Mouse (Mus musculus) kidney, embryonic 15.5 days (tissue): ENCODE measurements around the gene Zfp784. TPM values are rescaled to one million over a fixed set of nuclear protein-coding genes. Genes with fewer than 3 reads are reported as not detected.
"Not testable (repeated sequence)": the region's sequence is repeated elsewhere in the genome, so short reads cannot be mapped to it uniquely, and the experiment has no call there.

Experiments
- ATAC-seq: fragments of 200-750 bp; cut with Nextera tagmentation; replicated peaks from 2 replicates; pipeline ENCODE4 v1.8.0; 2017; ENCODE audit warnings: moderate TSS enrichment; ENCODE audit not compliant: low FRiP score
- H3K27ac ChIP-seq: fragments of 300-500 bp; sonication (generic); 2 replicates; pipeline ENCODE4 v1.5.1; 2015; ENCODE audit warnings: mild to moderate bottlenecking, inconsistent platforms
- H3K27me3 ChIP-seq: fragments of 300-500 bp; sonication (generic); 2 replicates; pipeline ENCODE4 v1.6.1; 2015; ENCODE audit warnings: inconsistent platforms
- H3K36me3 ChIP-seq: fragments of 300-500 bp; sonication (generic); 2 replicates; pipeline ENCODE4 v1.6.1; 2015; ENCODE audit warnings: inconsistent platforms
- H3K4me1 ChIP-seq: fragments of 300-500 bp; sonication (generic); 2 replicates; pipeline ENCODE4 v1.6.1; 2015; ENCODE audit warnings: inconsistent platforms
- H3K4me2 ChIP-seq: fragments of 300-500 bp; sonication (generic); 2 replicates; pipeline ENCODE4 v1.6.1; 2015; ENCODE audit warnings: moderate library complexity, mild to moderate bottlenecking, inconsistent platforms
- H3K4me3 ChIP-seq: fragments of 300-500 bp; sonication (generic); replicated peaks from 2 replicates; pipeline ENCODE4 v1.5.1; 2015; ENCODE audit warnings: mild to moderate bottlenecking, inconsistent platforms
- H3K9ac ChIP-seq: fragments of 300-500 bp; sonication (generic); 2 replicates; pipeline ENCODE4 v1.6.1; 2015; ENCODE audit warnings: mild to moderate bottlenecking, inconsistent platforms
- H3K9me3 ChIP-seq: fragments of 300-500 bp; sonication (generic); replicated peaks from 2 replicates; pipeline ENCODE4 v1.6.1; 2016; ENCODE audit warnings: inconsistent platforms
- WGBS: fragments of 180-500 bp; shearing (Covaris S2); methylation state at CpG from one replicate; pipeline ENCODE4 v1.1.7; 2015; ENCODE audit warnings: mixed read lengths; 5-methylcytosine and 5-hydroxymethylcytosine counted together
- polyA plus RNA-seq: library from polyadenylated mRNA; unstranded; fragments of >200 nt; fragmentation: Nextera tagmentation; extraction: Ambion mirVana; gene quantifications from 2 replicates; pipeline ENCODE4 v1.2.1, GENCODE M21; 2015

The Zfp784 gene
- polyA plus RNA-seq, 1 experiment from 2014 or later: 6.4 TPM

- Histone ChIP-seq H3K27me3 (no peaks in the 10 kb centered on the region), H3K9ac (no peak overlapping the region), H3K4me1 (peaks cover 11% of the 10 kb centered on the region; the same call in 1 of the 2 replicates), H3K4me3 (no peak overlapping the region), H3K36me3 (peaks cover 57% of the 10 kb centered on the region), H3K9me3 (peaks cover 11% of the 10 kb centered on the region), H3K4me2 (no peak overlapping the region), H3K27ac (no peak overlapping the region)
- 90% methylated on average over 9 of the region's 9 CpGs for WGBS
- ATAC-seq: no peak
Observed at GRCm38 (mm10) chr7:5036136-5036535, 2.1 kb downstream of the Zfp784 start.

GRCm38 (mm10) chr7:5035628-5036027, 2.6 kb downstream of the Zfp784 start:
- H3K36me3 ChIP-seq: peaks cover 61% of the 10 kb centered on the region
- peaks cover 11% of the 10 kb centered on the region; the same call in 1 of the 2 replicates for H3K4me1 ChIP-seq
- no peak overlapping the region for H3K4me2 ChIP-seq
- no peak for ATAC-seq
- 95% methylated on average over 17 of the region's 17 CpGs for WGBS
- no peak overlapping the region for H3K9ac ChIP-seq
- no peak overlapping the region for H3K4me3 ChIP-seq
- no peaks in the 10 kb centered on the region for H3K27me3 ChIP-seq
- no peak overlapping the region for H3K27ac ChIP-seq
- peaks cover 16% of the 10 kb centered on the region for H3K9me3 ChIP-seq

GRCm38 (mm10) chr7:5033818-5034217, 4.4 kb downstream of the Zfp784 start, which contains the start of gene 4632433K11Rik:
Gene 4632433K11Rik, plus strand, starts transcription at chr7:5034118.
- peaks cover 77% of the 10 kb centered on the region for H3K36me3 ChIP-seq

GRCm38 (mm10) chr7:5031496-5031895, 6.8 kb downstream of the Zfp784 start:
- H3K27me3 ChIP-seq: no peaks in the 10 kb centered on the region
- 82% methylated on average over 46 of the region's 46 CpGs for WGBS
- H3K9me3 ChIP-seq: peaks cover 38% of the 10 kb centered on the region
- H3K9ac ChIP-seq: no peak overlapping the region
- 0 out of 2 replicates have a peak, but pooled peaks have one; percentile 10 for ATAC-seq
- H3K36me3 ChIP-seq: peaks cover 98% of the 10 kb centered on the region
- H3K4me1 ChIP-seq: no peaks in the 10 kb centered on the region
- no peak overlapping the region for H3K4me2 ChIP-seq
- no peak overlapping the region for H3K4me3 ChIP-seq
- no peak overlapping the region for H3K27ac ChIP-seq

More at GRCm38 (mm10) chr7:5033818-5034217, 4.4 kb downstream of the Zfp784 start, which contains the start of gene 4632433K11Rik:
- H3K4me2 ChIP-seq: no peak within 1 kb of the TSS
- H3K4me3 ChIP-seq: no peak within 1 kb of the TSS
- ATAC-seq: no peak
- H3K4me1 ChIP-seq: peaks cover 3% of the 10 kb centered on the region; the same call in 1 of the 2 replicates
- 88% methylated on average over 3 of the region's 3 CpGs for WGBS
- no peak within 1 kb of the TSS for H3K9ac ChIP-seq
- H3K27me3 ChIP-seq: no peaks in the 10 kb centered on the region
- no peak within 1 kb of the TSS for H3K27ac ChIP-seq
- H3K9me3 ChIP-seq: peaks cover 34% of the 10 kb centered on the region

- Histone ChIP-seq H3K9me3 (peaks cover 38% of the 10 kb centered on the region), H3K4me1 (no peaks in the 10 kb centered on the region), H3K27ac (no peak overlapping the region), H3K36me3 (peaks cover 98% of the 10 kb centered on the region), H3K4me3 (no peak overlapping the region), H3K4me2 (no peak overlapping the region), H3K27me3 (no peaks in the 10 kb centered on the region), H3K9ac (no peak overlapping the region)
- WGBS: 83% methylated on average over 63 of the region's 63 CpGs
- no peak for ATAC-seq
Observed at GRCm38 (mm10) chr7:5030554-5031275, 7.5 kb downstream of the Zfp784 start.

GRCm38 (mm10) chr7:5029946-5030345, 8.3 kb downstream of the Zfp784 start:
- Histone ChIP-seq H3K4me2 (no peak overlapping the region), H3K4me1 (no peaks in the 10 kb centered on the region), H3K9ac (no peak overlapping the region), H3K27ac (no peak overlapping the region), H3K36me3 (peaks cover 98% of the 10 kb centered on the region), H3K27me3 (no peaks in the 10 kb centered on the region), H3K9me3 (peaks cover 38% of the 10 kb centered on the region), H3K4me3 (no peak overlapping the region)
- no peak for ATAC-seq
- 91% methylated on average over 21 of the region's 21 CpGs for WGBS

- no peaks in the 10 kb centered on the region for H3K27me3 ChIP-seq
- no peak overlapping the region for H3K27ac ChIP-seq
- no peak overlapping the region for H3K4me2 ChIP-seq
- WGBS: 95% methylated on average over 22 of the region's 22 CpGs
- peaks cover 98% of the 10 kb centered on the region for H3K36me3 ChIP-seq
- no peak overlapping the region for H3K9ac ChIP-seq
- no peaks in the 10 kb centered on the region for H3K4me1 ChIP-seq
- no peak overlapping the region for H3K4me3 ChIP-seq
- ATAC-seq: 0 out of 2 replicates have a peak, but pooled peaks have one; percentile 20
- peaks cover 38% of the 10 kb centered on the region for H3K9me3 ChIP-seq
Observed at GRCm38 (mm10) chr7:5029543-5029942, 8.7 kb downstream of the Zfp784 start.

- peak overlapping the region; percentile 66 for H3K4me3 ChIP-seq
- peaks cover 60% of the 10 kb centered on the region for H3K36me3 ChIP-seq
- H3K4me1 ChIP-seq: peaks cover 25% of the 10 kb centered on the region
- WGBS: 48% methylated on average over 5 of the region's 5 CpGs
- H3K9me3 ChIP-seq: no peaks in the 10 kb centered on the region
- ATAC-seq: no peak
- H3K27ac ChIP-seq: peak overlapping the region; percentile 97
- no peaks in the 10 kb centered on the region for H3K27me3 ChIP-seq
- H3K4me2 ChIP-seq: peak overlapping the region; percentile 67
- peak overlapping the region; percentile 81 for H3K9ac ChIP-seq
Observed at GRCm38 (mm10) chr7:5021197-5021596, 17.0 kb downstream of the Zfp784 start.

GRCm38 (mm10) chr7:5020685-5021084, 17.6 kb downstream of the Zfp784 start:
- Histone ChIP-seq H3K9ac (peak overlapping the region; percentile 81), H3K36me3 (peaks cover 55% of the 10 kb centered on the region), H3K27ac (peak overlapping the region; percentile 97), H3K9me3 (no peaks in the 10 kb centered on the region), H3K4me3 (peak overlapping the region; percentile 66), H3K27me3 (no peaks in the 10 kb centered on the region), H3K4me1 (peaks cover 30% of the 10 kb centered on the region), H3K4me2 (peak overlapping the region; percentile 67)
- 3% methylated on average over 15 of the region's 15 CpGs for WGBS
- ATAC-seq: peak; percentile 7

- ATAC-seq: peak; percentile 91
- Histone ChIP-seq H3K9me3 (no peaks in the 10 kb centered on the region), H3K9ac (peak within 1 kb of the TSS; percentile 81), H3K4me3 (peak within 1 kb of the TSS; percentile 66), H3K36me3 (peaks cover 49% of the 10 kb centered on the region), H3K27ac (peak within 1 kb of the TSS; percentile 97), H3K4me2 (peak within 1 kb of the TSS; percentile 67), H3K4me1 (peaks cover 30% of the 10 kb centered on the region), H3K27me3 (no peaks in the 10 kb centered on the region)
- WGBS: under 1% methylated on average over 29 of the region's 49 CpGs
Observed at GRCm38 (mm10) chr7:5020000-5020681, 18.1 kb downstream of the Zfp784 start, which contains the start of the genes Zfp865 and Ccdc106. Gene Zfp865, plus strand, starts transcription at chr7:5020376. Gene Ccdc106, plus strand, starts transcription at chr7:5020553.

- ATAC-seq: not testable (repeated sequence)
Observed at GRCm38 (mm10) chr7:5019576-5019975, 18.7 kb downstream of the Zfp784 start.

GRCm38 (mm10) chr7:5017931-5018330, 20.3 kb downstream of the Zfp784 start:
- Histone ChIP-seq H3K36me3 (peaks cover 30% of the 10 kb centered on the region), H3K9ac (no peak overlapping the region), H3K9me3 (no peaks in the 10 kb centered on the region), H3K4me3 (no peak overlapping the region), H3K27ac (no peak overlapping the region), H3K4me1 (peaks cover 37% of the 10 kb centered on the region), H3K27me3 (no peaks in the 10 kb centered on the region), H3K4me2 (no peak overlapping the region)
- ATAC-seq: no peak
- 97% methylated on average over 21 of the region's 21 CpGs for WGBS

More at GRCm38 (mm10) chr7:5019576-5019975, 18.7 kb downstream of the Zfp784 start:
- Histone ChIP-seq H3K4me3 (peak overlapping the region; percentile 66), H3K27ac (peak overlapping the region; percentile 97), H3K36me3 (peaks cover 44% of the 10 kb centered on the region), H3K9ac (peak overlapping the region; percentile 51), H3K4me1 (peaks cover 30% of the 10 kb centered on the region), H3K4me2 (peak overlapping the region; percentile 67)
- 28% methylated on average over 8 of the region's 8 CpGs for WGBS
- H3K9me3 ChIP-seq, H3K27me3 ChIP-seq: not testable (repeated sequence)
